Mouse (Mus musculus): ENCODE data around the gene Prickle2.

Prickle2 gene

DNA sequence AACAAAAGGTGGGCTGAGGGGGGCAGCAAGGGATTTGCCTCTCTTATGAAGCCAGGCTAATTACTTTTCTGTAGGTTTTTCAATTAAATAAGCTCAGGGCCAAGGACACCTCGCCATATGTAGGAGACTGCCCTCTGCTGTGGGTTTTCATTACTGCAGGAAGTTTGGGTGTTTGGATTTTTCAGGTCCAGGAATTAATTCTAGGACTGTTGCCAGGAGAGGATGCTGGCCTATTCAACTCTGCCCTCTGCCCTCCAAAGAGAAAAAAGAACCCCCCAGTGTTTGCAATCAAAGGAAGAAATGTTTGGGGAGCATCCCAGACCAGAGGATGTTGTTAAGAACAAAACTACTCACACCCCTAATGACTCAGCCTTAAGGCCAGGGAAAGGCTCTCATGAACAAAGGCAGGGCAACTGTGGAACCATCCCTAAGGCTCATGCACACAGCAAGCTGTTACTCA, 40.4 kb downstream of the Prickle2 start:
- peak; percentile 64 for DNase-seq

DNA sequence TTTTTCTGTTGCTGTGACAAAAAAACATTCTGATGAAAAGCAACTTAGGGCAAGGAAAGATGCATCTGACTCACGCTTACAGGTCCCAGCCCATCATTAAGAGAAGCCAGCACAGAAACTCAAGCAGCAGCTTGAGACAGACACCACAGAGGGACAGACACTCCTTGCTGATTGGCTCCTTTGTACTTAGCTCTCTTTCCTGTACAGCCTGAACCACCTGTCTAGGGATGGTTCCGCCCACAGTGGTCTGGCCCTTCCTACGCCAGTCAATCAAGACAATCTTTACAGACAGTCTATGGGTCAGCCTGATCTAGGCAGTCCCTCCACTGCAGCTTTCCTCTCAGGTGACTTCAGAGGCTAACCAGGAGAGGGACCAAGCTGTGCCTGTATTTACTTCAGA, 42.1 kb downstream of the Prickle2 start:
- no peak for DNase-seq

DNA sequence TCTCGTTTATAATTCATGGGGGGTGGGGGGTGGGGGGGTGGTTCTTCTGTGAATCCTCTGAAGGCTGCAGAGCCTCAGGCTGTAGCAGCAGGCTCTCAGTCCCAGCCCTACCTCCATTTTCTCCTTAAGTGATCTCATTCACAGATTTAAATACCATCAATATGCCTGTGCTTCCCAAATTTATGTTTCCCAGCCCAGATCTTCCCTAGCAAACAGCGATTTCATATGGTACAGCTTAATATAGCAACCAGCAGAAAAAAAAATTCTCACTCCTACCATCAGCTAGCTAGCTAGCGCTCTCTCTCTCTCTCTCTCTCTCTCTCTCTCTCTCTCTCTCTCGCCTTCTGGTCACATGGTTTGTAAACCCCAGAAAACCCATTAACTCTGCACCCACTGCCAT, 42.5 kb downstream of the Prickle2 start:
- DNase-seq: no peak

DNA sequence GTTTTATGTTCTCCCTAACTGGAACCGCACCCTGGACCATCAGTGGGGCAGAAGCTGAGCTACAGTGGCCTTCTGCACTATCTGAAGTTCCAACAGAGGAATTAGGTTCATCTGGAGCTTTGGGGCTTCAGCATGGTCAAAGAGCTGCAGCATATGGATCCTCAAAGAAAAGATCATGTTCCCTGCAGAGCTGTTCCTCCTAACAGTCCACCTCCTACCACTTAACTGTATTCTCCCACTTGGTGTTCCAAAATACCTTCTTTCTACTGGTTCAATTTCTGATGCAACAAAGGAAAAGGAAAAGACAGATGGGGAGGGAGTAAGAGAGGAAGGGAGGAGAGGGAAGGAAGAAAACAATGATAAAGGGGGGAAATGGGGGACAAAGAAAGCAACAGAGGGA, 56.9 kb downstream of the Prickle2 start:
- no peak for DNase-seq

DNA sequence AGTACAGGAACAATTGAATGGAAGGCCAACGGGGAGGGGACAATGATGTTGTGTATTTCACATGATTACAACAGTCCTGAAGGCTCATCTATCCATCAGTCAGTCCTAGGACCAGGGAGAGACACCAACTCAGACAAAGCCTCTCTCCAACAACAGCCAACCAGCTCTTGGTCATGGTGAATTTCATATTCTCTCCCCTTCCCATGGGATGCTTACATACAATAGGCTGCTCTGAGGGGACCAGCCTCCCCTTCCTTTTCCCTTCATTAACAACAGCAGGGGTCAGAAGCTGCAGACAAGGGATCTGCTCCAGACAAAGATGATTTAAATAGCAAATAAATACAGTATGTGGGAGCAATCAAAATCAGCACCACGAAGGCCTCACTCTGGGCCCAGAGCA, 57.4 kb downstream of the Prickle2 start:
- no peak for DNase-seq

DNA sequence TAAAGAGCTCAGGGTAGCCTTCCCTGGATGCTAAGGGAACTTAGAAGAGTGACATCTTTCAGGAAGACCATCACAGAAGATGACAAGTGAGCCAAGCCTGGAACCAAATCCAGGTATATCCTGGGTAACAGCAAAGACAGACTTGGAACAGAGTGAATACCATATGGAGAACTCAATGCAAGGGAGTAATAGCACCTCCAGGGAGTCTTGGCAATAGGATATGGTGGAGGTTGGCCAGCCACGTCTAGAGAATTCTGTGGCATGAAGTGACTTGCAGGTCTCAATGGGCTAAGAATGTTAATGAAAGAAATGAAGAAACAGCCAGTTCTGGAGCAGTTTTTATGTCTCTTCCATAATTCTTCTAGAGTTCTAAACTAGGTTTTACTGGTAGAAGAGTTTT, 63.0 kb downstream of the Prickle2 start:
- no peak for DNase-seq

DNA sequence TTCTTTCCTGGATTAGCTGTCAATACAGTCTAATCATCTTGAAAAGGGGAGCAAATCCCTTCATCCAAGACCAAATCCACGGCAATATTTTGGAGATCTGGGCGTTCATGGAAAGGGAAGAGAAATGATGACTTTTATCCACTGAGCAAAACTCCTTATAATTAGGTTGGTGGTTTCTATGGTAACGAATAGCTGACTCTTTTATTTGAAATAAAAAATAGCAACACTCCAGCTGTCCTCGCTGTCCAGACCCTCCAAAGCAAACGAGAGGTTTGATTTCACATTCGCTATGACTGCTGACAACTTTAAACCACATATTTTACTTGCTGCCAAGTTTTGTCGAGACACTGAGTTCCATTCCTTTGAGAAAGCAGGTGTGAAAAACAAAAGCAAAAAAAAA, 64.0 kb downstream of the Prickle2 start:
- DNase-seq: no peak

DNA sequence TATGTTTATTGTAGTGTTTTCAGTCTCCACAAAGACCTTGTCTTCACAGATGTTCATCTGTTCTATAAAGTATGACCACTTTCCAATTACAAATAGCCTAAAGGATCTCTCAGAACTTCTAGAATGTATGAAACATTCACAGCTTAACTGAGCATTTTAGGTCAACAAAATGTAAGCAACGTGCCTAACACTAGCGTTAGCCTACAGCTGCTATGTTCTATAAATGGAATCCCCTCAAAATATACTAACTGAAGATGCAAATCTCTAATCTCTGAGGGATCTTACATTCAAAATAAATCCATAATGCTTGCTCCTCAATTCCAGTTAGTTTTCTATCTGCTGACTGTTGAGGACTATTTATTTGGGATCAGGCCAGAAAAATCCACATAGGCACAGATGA, 65.1 kb downstream of the Prickle2 start:
- DNase-seq: no peak

DNA sequence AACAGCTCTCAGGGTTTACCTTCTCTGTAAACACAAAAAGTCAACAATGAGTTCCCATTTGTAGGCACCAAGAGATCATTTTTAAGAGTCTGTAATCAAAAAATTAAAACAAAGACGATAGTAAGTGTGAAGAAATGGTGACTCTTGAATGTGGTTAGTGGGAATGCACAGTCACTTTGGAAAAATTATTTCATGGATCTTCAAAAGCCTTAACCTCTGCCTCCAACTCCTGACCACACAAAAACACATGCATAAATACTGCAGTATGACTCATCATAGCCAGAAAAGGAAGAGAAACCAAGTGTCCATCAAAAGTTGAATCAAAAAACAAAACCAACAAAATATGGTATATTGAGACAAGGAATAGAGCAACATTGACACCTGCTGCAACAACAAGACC, 69.5 kb downstream of the Prickle2 start:
- DNase-seq: no peak

DNA sequence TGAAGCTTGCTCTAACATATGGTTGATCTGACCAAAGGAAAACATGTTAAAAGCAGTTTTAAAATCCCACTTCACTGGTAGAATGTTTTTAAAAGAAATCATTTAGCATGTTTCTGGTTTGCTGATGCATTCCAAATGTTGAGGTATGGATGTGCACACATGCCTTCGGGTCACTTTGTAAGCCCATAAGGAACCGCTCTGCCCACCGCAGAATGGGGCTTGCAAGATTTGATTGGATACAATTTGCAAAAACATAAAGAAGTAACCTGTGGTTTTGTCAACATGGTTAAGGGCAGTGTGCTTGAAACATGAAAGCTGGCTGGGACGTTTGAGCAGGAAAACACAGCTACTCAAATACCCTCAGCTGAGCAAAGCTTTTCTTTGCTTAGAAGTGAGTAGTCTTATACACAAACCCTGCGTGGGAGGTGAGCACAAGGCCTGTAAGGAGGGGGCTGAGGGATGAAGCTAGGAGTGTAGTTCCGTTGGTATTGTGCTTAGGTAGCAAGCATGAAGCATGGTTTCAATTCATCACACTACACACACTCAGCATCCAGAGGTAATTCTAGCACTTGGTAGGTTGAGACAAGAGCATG, 71.0 kb downstream of the Prickle2 start:
- no peak for DNase-seq

DNA sequence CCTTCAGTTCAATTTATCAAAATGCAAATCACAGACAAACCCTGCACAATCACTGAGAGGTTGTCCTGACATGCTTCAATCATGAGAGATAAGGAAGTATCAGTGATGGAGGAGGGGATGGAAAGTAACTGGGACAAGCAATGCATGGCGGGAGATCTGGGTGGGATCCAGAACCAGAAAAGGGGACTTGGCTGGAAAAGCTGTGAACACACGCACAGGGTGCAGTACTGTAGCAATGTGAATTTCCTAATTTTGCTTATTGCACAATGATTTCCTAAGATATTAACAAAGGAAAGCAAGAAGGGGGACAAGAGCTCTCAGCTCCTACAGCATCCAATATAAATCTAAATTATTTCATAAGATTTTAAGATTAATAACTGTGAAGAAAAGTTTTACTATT, 75.0 kb downstream of the Prickle2 start:
- DNase-seq: no peak

DNA sequence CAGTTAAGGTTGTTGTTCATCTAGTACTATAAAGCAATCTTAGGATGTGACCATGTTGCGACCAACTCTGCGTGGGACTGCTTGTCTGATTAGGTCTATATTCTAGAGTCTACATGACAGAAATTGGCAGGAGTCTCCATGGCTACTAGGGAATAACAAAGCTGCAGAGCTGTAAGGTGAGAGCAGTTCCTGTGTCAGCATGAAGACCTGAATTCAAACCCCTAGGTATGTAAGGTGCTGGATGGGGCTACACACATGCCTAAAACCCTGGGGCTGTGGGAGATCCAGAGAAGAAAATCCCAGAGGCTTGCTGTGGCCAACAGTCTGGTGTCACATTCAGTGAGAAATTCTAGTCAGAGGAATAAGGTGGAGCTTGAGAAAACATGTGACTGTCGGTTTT, 78.2 kb downstream of the Prickle2 start:
- no peak for DNase-seq

DNA sequence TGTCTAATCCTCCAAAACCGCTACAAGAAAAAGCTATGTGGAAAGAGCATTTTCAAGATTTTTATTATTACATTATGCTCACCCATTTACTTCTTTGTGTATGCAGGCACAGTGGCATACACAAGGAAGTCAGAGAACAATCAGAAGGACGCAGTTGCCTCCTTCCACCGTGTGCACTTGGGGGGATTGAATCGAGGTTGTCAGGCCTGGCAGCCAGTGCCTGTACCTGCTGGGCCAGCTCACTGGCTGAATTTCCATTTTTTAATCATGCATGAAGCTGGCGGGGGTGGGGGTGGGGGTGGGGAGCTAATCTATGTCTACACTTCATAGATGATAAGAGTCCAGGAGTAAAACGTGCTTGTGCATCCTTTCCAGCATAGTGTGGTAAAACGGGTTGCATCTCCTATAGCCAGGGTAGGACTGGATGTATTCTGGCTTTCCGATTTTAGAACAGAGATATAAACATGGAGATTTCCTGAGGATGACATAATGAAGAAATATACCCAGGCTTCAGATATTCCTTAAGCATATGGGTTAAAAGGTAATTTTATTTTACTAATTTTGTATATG, 78.8 kb downstream of the Prickle2 start:
- DNase-seq: no peak

DNA sequence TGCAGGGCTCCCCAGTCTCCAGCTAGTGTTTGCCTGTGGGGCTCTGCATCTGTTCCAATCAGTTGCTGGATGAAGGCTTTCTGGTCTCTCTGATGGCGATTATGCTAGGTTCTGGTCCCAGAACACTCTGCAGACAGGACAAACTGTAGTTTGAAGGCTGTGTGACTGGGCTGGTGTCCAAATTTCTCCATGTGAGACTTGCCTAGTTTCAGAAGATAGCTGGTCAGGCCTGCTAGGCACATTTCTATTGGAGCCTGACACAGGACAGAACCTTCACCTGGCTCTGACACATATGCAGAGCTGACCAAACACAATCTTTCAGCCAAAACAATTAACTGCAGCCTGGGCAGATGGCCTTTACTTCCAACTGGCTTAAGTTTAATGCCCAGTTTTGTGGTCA, 80.0 kb downstream of the Prickle2 start:
- DNase-seq: no peak

DNA sequence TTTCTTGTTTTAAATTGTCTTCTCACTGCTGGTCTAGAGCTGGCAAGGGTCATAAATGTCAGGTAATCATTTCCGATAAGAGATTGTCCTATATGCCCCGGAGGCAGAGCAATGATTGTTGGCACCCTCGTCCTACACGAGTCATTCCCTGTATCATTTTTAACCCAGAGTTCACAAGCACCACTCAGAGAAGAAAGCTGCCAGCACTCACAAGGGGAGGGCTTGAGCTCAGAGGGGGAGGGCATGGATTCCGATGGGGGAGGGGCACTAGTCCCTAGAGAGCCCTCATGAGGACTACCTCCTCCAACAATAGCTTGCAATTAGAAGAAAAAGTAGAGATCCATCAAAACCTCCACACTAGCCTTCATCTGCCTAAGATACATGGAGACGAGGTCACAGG, 81.6 kb downstream of the Prickle2 start:
- DNase-seq: no peak

DNA sequence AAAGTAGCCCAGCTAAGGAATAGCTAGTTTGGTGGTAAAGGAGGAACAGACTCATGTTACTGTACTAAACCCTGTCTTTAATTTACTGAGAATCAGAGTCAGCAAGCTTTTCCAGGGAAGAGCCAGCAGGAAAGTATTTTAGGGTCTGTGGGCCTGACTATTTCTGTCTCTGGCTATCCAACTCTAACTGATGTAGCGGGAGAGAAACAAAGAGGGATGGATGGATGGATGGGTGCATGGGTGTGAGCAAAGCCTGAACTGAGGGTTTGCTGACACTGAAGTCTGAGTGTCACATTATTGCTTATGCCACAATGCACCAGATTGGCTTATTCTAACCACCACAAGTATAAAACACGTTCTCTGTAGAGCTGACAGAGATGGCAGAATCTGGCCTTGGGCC, 88.8 kb downstream of the Prickle2 start:
- DNase-seq: no peak

DNA sequence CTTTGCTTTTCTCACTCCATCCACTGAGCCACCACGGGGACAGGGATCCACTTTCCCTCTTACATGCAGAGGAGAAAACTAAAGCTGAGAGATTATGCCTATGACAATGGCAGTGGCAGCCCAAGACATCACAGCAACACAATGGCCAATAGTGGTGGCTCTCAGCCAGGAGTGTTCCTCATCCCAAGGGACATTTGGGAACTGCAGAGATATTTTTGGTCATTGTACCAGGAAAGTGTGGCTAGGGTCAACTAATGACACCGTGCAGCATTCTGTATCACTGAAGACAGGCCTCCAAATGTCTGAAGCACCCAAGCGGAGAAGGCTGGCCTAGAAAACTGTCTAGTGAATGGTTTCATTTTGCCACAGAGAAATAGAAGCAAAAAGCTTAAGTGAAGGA, 91.2 kb downstream of the Prickle2 start:
- peak; percentile 12 for DNase-seq

DNA sequence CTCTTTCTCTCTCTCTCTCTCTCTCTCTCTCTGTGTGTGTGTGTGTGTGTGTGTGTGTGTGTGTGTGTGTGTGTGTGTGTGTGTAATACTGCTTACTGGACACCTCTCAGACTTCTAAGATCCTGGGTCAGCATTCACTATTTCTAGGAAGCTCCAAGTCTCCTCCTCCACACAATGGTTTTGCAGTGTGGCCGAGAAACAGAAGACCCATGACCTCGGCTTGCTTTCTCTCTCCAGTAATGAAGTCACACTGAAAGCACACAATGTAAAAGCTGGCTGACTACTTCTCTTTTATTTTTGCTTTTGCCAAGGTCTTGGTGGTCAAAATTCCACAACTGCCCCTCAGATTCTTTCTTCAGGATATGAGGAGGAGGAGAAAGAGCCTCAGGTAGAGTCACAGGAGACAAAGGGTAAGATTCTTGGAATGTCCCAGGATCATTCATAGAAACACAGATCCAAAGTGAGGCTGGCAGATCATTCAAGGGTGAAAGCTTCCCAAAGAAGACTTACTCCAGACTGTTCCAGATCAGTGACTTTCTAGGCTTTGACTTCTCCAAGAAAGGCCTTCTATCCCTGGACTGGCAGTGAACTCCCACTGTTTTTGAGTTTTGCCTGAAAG, 93.7 kb downstream of the Prickle2 start:
- DNase-seq: peak; percentile 36

DNA sequence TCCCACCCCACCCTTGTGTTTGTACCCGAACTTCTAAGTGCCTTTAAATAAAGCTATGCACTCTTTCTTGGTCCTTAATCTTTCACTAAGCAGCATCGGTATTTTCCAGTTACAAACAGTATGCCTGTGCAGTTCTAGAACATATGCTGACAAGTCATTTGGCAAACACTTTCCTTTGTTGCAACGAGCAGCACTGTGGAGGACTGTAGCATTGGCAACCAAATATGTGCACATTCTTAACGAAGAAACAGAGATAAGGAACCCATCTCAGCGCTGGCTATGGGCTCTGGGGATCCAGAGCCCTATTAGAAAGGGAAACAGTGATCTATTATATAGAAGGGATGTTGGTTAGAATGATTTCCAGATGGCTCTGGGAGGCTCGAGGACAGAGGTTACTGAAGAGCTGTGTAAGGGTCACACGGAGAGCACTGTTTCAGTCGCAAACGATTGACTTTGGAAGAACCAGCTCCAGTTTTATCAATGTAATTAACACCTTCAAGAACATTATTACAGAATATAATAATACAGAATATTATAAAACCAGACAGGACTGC, 96.2 kb downstream of the Prickle2 start:
- DNase-seq: no peak

DNA sequence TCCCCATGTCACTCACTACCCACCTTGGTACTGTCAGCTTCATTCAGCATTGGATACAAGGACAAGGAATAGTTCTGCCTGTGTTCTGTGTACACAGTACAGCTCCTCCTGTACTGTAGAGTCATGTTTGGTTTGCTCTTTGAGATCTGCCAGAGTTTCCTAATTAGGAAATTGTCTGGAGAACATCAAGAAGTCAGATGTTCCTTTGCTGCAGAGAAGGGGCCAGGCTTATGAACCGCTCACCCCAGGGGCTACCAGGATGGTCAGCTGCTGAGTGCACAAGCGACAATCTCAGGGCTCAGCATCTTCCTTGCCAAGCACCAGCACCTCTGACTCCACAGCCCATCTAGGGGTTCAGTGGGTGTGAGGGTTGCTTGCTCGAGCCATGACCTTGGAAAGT, 96.9 kb downstream of the Prickle2 start:
- no peak for DNase-seq

DNA sequence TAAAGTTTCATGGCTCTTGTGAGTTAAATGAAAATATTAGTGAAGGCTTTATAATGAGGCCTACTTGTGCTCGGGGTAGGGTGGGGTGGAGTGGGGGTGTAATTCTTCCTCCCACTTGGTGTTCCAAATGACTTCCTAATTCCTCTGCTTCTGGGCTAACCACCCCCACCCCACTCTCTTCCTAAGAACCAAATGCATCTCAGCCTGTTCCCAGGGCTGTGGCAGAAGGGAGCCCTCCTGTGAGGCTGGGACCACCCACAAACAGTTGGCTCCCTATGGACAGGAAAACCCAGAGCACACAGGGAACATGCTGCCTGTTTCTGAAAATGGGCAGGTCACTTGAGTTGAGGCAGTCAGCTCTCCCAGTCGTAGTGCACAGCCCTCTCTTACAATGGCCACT, 100.8 kb downstream of the Prickle2 start:
- DNase-seq: no peak

DNA sequence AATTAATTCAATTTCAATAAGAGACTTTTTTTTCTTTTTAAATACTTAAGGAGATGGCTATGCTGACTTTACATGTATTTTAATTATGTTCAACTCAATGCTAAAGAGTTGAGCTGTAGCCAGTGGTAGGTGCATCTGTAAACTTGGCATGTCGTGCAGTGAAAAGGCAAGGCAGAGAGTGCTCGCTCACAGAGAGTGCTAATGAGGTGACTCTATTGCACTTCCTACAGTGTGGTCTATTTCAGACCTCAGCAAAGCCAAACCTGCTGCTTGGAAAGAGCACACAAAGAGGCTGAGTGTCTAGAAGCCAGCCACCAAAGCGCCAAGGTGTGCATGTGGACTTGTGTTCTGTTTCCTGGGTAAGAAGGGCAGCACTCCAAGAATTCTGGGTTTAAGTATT, 109.6 kb downstream of the Prickle2 start:
- no peak for DNase-seq

DNA sequence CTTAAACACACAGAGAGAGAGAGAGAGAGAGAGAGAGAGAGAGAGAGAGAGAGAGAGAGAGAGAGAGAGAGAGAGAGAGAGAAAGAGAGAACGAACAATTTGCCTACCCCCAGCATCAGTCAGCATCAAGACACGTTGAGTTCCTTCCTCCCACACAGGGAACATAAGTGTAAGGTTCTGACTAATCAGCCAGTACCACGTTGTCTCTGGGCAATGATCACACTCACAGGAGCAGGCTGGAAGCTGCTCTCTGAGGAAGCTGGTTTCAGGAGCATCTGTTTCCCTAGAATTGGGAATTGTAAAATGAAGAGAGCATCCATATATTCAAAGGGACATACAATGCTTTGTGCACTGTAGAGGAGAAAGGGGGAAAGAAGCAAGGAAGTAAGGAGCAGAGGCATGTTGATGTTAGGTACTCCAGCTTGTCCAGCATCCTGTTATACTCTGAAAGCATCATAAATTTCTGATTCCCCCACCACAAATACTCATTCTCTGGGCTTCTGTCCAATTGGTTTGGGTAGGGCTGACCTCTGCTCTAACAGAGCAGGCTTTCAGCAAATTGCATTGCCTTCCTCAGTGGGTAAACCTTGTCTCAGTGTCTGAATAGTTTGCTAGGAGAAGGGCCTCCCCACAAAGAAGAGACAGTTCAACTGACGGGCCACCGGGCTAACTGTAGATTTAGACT, 116.4 kb downstream of the Prickle2 start:
- no peak for DNase-seq

DNA sequence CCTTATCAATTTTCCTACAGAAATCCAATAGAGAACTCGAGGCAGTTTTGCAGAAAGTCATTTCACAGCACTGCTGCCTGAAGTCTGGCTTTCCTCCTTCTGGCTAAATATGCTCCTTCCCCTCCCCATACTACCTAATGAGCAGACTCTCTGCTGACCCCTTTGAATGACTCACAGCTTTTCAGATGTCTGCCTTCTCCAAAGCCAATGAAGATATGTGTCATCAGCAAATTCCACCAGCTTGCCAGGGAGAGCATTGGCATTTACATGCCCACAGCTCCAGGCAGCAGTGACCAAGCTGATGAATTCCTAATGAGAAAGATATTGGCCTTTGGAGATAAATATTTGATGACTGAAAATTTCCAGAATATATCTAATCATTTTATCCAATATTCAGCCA, 121.9 kb downstream of the Prickle2 start:
- no peak for DNase-seq
